Mouse (Mus musculus): ENCODE results near the gene Prss43.

DNA sequence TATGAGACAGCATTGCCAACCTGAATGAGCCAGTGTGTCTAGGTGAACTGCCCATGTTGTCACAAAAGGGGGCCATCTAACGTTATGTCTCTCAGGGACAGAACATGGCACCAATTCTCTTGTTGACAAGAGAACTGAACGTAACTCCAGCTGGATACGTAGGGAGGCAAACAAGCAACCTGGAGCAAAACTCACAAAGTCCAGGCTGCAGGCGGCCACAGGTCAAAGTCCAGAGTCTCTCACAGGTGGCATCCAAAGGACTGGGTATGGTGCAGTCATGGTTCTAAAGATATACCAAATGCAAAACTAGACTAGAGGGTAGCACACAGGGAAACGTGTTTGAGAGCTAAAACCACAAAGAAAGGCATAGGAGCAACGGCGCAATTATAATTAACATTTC lies 5.1 kb upstream of the Prss43 start:
- TF ChIP-seq CTCF (conservative IDR thresholded peaks at IDR 0.05; ENCODE audit: low read length) = no peak
- no peak for TF ChIP-seq POU5F1 (IDR thresholded peaks at IDR 0.05; ENCODE audit: borderline replicate concordance, low read length)

All from E14TG2a.4 (cell line).